Mouse (Mus musculus): Measurements from ENCODE around the gene Rhpn2.

- TF ChIP-seq POLR2A (IDR thresholded peaks at IDR 0.05; ENCODE audit: borderline replicate concordance, low read depth, low read length) (no peak), CTCF (IDR thresholded peaks at IDR 0.05; ENCODE audit: low read depth, low read length) (no peak)
These were observed 48.9 kb downstream of the Rhpn2 start for GRCm38 (mm10) chr7:35382706-35383353.

All from bone marrow macrophage, adult 2 months (primary cell).